Mouse (Mus musculus) ES-E14 (cell line): ENCODE data around the gene Ddb1.

ENCODE experiments used
- HCFC1 ChIP-seq: IDR thresholded peaks from 2 replicates; pipeline ENCODE4 v1.6.1; 2012; ENCODE audit warnings: low read length, inconsistent platforms, borderline replicate concordance; ENCODE audit not compliant: insufficient read depth
- MAFK ChIP-seq: IDR thresholded peaks from 2 replicates; pipeline ENCODE4 v1.6.1; 2014; ENCODE audit warnings: mild to moderate bottlenecking, low read depth, low read length, inconsistent platforms; ENCODE audit not compliant: insufficient read depth
- ZC3H11A ChIP-seq: IDR thresholded peaks from 2 replicates; pipeline ENCODE4 v1.6.1; 2012; ENCODE audit warnings: low read depth, mild to moderate bottlenecking, inconsistent platforms, low read length, borderline replicate concordance
- ZNF384 ChIP-seq: IDR thresholded peaks from 2 replicates; pipeline ENCODE4 v1.6.1; 2012; ENCODE audit warnings: low read depth, low read length, inconsistent platforms

DNA sequence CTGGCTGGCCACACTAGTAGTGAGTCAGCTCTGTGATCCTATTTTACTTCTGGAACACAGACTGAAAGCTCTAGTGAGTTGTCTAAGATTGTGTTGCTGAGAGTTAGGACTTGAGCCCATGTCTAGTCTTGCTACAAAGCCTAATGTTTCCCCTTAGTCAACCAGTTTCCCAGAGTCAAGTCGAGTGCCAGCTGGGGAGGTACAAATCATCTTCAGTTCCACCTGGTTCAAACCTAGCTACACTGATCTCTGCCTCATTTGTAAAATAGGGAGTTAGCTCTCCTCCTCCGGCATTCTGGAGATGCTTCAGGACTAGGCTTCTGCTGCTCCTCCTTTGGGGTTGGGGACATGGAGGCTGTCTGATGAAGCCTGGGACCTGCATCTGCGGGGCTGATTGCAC lies 593 bp upstream of the Ddb1 start:
- TF ChIP-seq MAFK (no peak), HCFC1 (no peak), ZC3H11A (no peak), ZNF384 (no peak)
